Mouse (Mus musculus): ENCODE data around the gene Rnf225. TPM values are rescaled to one million over a fixed set of nuclear protein-coding genes. Genes with fewer than 3 reads are reported as not detected.
A peak's percentile ranks its signal among the peaks of the same experiment; 100 is the strongest.
"Not testable (repeated sequence)": the region's sequence is repeated elsewhere in the genome, so short reads cannot be mapped to it uniquely, and the experiment has no call there.

Gene Rnf225
- under 1 TPM; 0.85 to 0.88 TPM for total RNA-seq (2021)

GRCm38 (mm10) chr7:12927191-12927680, at the start of gene Rnf225:
Rnf225 (plus strand) TSS chr7:12927416.
- DNase-seq: no peak

- no peak for DNase-seq
These were observed 47.2 kb upstream of the Rnf225 start for GRCm38 (mm10) chr7:12880036-12880435.

DNA sequence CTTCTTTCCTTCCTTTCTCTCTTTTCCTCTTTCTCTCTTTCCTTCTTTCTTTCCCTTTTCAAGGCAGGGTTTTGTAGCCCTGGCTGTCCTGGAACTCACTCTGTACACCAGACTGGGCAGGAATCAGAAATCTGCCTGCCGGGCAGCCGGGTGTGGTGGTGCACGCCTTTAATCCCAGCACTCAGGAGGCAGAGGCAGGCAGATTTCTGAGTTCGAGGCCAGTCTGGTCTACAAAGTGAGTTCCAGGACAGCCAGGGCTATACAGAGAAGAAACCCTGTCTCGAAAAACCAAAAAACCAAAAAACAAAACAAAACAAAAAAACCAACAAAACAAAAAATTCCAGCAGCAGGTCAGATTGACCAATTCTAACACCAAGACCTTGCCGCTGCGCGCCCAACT, 46.7 kb upstream of the Rnf225 start:
- not testable (repeated sequence) for DNase-seq

DNA sequence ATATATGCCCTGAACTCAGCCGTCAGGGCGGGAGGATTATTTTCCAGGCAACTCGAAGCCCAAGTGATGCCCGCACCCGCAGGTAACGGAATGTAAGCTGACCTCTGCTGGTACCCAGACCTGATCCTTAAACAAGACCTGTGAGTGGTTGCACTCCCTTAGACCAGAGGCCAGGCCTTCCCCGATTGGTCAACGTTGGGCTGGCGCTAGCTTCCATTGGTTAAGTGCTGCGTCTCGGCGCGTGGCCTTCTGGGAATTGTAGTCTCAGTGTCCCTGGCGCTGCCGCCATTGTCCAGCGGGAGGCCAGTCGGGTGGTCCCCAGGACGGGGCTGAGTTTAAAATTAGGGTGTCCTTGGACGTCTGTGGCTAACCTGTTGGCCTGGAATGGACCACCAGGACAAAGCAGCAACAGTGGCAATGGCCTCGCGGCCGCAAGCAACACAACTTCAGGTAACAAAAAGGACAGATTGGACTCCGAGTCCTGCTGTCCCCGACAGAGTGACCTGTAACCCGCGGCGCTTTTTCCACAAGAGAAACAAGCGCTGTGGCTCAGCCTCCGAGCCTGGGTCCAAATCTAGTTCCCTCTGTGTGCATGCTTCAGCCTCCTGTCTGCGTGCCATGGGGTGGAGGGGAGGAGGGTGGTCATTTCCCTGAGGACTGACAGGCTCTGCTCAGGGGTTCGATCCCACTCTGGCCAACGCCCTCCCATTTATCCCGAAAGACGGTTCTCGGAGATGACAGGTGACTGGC, 46.1 kb upstream of the Rnf225 start, which contains the start of gene Zfp128:
TSS of gene Zfp128 (plus strand) at position 267 of the 750 bp plus-strand sequence.
- DNase-seq: peak; percentile 93 to 96

DNA sequence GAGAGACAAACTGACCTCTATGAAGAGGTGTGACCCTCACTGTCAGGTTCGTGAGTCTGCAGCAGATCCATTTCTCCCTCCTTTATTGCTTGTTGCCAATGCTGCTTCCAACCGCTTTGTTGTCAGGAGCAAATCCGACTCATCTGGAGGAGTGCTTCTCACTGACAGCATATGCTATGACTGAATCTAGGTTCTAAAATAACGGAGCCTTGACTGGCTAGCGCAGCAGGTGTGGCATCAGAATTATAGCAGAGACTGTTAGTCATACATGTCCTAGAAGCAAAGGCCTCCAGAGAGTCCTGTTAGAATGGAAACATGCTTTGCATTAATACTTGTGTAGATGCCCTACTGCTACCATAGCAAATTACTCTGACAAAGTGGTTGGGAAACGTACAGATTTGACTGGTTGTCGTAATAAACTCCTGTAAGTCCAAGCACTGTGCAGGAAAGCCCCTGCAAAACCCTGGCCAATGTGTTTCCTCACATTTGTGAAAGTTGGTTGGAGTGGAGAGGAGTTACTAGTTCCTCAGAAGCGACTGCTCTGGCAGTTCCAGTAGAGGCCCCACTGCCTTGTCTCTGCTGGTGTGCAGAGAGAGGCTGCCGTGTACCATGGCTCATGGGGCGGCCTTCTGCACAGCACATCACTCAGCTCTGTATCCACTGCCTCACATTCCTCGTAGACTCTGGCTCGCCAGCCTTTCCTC, 40.5 kb upstream of the Rnf225 start:
- no peak for DNase-seq

DNA sequence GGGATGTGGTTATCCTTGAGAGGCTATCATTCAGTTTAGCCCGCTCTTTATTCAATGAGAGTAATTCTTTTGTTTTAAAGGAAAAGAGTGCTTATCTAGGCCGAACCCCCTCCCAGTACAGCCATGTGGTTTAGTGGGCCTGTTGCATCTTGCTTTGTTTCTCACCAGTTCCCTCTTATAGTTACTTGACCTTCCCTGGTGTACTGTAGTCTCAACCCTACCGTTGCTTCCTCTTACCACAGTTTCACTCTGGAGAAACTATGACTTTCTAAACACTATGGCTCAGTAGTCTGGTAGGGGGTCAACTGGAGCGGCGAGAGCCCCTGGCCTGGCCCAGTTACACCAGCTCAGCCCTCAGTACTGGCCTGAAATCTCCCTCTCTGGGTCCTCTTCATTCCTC, 39.6 kb upstream of the Rnf225 start:
- no peak for DNase-seq

- no peak for DNase-seq
These were observed 36.3 kb upstream of the Rnf225 start for GRCm38 (mm10) chr7:12890928-12891327.

DNA sequence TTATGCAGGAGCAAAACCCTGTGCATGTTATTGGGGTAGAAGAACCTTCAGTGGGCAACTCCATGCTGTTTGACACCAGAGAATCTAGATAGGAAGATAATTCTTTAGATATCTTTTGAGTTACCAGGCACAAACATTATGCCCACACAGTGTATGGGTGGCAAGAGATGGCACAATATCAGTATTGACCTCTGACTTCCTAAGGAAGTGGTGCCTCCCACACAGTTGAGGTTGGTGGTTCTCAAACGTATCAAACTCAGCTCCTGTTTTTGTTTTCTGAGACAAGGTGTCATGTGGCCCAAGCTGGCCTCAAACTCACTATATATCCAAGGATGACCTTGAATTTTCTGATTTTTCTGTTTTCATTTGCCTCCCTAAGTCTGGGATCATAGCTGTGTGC, 35.9 kb upstream of the Rnf225 start:
- DNase-seq: no peak

GRCm38 (mm10) chr7:12897655-12898410, 29.4 kb upstream of the Rnf225 start, which contains the start of gene Zscan22:
Zscan22 (plus strand) TSS chr7:12897815.
- peak; percentile 94 to 96 for DNase-seq

DNA sequence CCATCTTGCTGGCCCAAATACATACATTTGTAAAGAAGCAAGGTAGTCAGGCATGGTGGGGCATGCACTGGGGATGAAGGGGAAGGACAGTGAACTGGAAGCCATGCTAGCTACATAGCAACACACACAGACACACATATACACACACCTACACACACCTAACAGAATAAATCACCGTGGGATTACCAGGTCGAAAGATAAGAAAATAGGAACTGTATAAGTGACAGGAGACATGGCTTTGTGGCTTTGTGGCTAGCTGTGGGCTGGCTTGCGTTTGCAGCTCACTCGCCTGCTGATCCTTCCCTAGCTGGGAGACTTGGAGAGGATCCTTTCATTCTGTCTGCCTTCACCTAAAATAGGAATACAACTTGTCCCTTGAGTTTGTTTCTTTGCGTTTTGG, 25.7 kb upstream of the Rnf225 start:
- DNase-seq: no peak

DNA sequence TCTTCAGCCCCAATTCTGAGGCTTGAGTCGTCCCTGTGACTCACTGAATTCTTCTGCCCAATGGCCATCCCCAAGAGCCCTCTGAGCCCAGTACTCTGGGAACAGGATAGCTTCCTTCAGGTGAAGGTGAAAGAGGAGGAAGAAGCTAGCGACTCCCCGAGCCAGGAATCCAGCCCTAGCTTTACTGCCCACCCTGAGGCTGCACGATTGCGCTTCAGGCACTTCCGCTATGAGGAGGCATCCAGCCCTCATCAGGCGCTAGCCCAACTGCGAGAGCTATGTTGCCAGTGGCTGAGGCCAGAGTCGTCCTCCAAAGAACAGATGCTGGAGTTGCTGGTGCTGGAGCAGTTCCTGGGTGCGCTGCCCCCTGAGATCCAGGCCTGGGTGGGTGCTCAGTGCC, 23.6 kb upstream of the Rnf225 start:
- no peak for DNase-seq

- DNase-seq: no peak
These were observed 22.1 kb upstream of the Rnf225 start for GRCm38 (mm10) chr7:12905146-12905545.

DNA sequence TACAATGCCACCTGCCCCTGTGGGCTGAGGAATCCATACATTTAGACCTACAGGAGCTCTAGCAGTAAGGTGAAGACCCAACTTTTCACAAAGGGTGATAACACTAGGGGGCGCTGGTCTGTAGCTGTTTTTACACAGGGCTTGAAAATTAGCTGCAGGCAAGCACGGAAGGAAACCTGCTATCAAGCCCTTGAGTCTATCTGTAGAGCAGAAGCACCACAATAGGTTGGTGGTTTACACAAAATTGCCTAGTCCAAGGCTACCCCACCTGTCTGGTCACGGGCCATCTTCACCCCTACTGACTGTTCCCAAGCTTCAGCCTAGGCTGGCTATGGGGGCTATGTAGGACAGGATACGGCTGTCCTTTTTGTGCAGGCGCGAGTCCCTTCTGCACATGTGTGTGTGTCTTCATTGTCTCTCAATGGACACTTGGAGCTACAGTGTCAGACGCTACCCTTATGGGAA, 17.7 kb upstream of the Rnf225 start:
- peak; percentile 64 to 74 for DNase-seq

- peak; percentile 70 to 71 for DNase-seq
These were observed 17.0 kb upstream of the Rnf225 start for GRCm38 (mm10) chr7:12910181-12910668.

DNA sequence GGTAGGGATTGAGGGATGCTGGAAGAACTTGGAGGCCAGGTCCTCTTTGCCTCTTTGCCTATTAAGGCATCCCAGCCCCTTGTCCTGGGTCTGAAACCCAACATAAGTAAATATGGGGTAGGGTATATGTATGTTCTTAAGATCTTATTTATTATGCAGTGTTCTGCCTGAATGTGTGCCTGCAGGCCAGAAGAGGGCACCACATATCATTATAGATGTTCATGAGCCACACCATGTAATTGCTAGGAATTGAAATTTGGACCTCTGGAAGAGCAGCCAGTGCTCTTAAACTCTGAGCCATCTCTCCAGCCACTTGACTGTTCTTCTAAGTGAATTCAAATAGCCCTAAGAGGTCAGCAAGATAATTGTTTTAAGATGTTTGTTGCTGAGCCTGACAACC, 13.7 kb upstream of the Rnf225 start:
- DNase-seq: no peak

DNA sequence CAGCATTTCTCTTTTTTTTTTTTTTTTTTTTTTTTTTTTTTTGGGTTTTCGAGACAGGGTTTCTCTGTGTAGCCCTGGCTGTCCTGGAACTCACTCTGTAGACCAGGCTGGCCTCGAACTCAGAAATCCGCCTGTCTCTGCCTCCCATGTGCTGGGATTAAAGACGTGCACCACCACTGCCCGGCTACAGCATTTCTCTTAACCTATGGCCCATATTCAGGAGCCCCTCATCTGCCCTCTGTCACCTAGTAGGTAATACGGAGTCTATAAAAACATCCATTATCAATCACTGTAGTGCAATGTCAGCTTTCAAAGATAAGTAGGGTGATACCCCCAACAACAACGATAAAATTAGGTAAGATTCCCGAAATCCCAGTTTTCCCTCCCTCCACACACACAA, 6.7 kb upstream of the Rnf225 start:
- not testable (repeated sequence) for DNase-seq

DNA sequence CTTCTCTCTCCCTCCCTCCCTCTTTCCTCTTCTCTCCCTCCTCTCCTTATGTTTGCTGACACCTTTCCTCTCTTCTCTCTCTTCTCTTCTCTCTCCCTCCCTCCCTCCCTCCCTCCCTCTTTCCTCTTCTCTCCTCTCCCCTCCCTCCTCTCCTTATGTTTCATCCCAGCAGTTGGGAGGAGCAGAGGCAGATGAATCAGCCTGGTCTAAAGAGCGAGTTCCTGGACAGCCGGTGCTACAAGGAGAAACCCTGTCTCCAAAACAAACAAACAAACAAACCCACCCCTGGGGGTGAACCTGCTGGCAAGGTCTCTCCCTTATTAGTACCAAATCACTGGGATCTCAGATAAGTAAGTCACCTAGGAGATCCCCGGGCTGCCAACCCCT, 5.9 kb upstream of the Rnf225 start:
- DNase-seq: no peak

DNA sequence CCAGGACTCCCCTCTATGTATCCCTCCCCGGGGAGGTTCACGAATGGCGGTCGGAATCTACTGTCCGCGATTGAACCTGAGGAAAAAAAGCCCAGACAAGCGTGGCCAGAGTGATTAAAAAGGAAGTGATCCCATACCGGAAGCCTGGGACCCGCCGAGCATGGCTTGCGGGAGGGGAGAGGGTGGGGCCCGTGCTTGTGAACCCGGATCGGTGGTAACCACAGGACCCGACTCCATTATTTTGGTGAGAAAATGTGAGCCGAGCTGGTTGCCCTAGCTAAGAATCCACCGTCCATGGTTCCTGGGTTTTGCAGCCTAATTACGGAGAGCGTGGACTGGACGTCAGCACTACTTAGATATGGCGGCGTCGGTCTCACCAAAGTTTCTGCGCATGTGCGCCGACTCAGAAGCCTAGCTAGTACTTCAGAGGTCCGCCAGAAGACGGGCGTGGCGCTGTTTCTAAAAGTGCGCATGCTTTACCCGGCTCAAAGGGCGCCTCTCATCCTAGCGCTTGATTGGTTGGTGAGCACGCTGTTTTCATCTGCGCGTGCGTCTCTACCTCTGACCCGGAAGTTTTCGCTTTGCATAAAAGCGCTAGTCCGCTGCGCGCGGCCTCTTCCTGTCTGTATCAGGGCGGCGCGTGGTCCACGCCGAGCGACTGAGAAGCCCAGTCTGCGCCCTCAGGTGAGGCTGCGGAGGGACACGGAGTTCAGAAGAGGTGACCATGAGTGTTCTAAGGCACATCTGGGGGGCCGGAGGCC, 5.3 kb upstream of the Rnf225 start, which contains the start of gene Rps5:
TSS of gene Rps5 (plus strand) at position 586 of the 761 bp plus-strand sequence.
- peak; percentile 97 to 98 for DNase-seq

- DNase-seq: no peak
These were observed 4.5 kb upstream of the Rnf225 start for GRCm38 (mm10) chr7:12922729-12923128.

- no peak for DNase-seq
These were observed 900 bp upstream of the Rnf225 start for GRCm38 (mm10) chr7:12926316-12926715.

- DNase-seq: peak in 1 of 2 experiments; percentile 33
These were observed 725 bp downstream of the Rnf225 start for GRCm38 (mm10) chr7:12927693-12928589.
